Mouse (Mus musculus): ENCODE results near the gene Phgr1. TPM values are rescaled to one million over a fixed set of nuclear protein-coding genes. Genes with fewer than 3 reads are reported as not detected.

Phgr1 gene
- polyA plus RNA-seq, 1 experiment from 2014 or later = not detected

DNA sequence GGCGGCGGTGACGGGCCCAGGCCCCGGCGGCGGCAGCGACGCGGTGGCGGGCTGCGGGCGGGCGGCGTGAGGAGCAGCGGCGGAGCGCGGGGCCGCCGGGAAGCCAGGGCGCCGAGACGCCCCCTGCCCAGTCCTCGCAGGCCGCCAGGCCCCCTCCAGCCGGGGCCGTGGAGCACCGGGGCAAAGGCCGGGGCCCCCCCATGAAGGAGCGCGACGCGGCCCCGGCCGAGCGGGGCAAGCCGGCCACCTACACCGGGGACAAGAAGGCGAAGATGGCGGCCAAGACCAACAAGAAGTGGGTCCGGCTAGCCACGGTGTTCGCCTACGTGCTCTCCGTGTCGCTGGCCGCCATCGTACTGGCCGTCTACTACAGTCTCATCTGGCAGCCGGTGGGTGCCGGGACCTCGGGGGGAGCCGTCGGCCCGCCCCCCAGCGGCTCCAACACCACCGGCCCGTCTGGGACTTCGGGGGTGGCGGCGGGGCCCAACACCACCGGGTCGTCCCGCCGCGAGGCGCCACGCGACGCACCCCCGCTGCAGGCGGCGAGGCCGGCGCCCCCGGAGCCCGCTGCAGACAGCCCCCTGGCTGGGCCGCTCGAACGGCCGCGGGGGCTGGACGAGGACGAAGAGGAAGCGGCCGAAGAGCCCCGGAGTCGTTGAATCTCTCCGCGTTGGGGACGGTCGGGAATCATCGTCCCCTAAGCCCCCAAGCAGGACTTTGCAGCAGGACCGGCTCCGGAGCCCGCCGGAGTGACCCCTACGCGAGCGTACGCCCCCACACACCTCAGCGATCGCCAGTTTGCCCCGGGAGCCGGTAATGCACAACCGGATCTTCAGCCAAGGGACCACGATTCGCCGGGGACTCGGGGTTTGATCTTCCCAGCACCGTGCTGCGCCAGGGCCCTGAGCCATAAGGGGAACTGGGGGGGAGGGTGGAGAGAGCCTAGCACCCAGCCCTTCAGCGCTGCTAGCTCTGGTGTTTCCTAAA is 26.4 kb upstream of the Phgr1 start:
- peaks cover 14% of the 10 kb centered on the region for H3K4me1 ChIP-seq (ENCODE audit: control insufficient read depth, insufficient read depth, low read length)
- peak; percentile 58 for ATAC-seq (ENCODE audit: low FRiP score, low TSS enrichment)
- peak overlapping the region; percentile 84 for H3K4me3 ChIP-seq (ENCODE audit: low read length)
- peak overlapping the region; percentile 99 for H3K4me2 ChIP-seq (replicated peaks; ENCODE audit: low read depth, low read length)
- peaks cover 20% of the 10 kb centered on the region; the same call in 1 of the 2 replicates for H3K27me3 ChIP-seq (ENCODE audit: control insufficient read depth, insufficient read depth, low read length)
- H3K36me3 ChIP-seq (ENCODE audit: control insufficient read depth, insufficient read depth, low read length) = peaks cover 4% of the 10 kb centered on the region; the same call in 1 of the 2 replicates
- no peaks in the 10 kb centered on the region for H3K9me3 ChIP-seq (ENCODE audit: control insufficient read depth, low read length)
- no peak overlapping the region for H3K27ac ChIP-seq (ENCODE audit: low read depth, low read length)
- H3K9ac ChIP-seq (ENCODE audit: low read depth, low read length) = peak overlapping the region; percentile 87
- under 1% methylated on average over 83 of the region's 113 CpGs for WGBS

DNA sequence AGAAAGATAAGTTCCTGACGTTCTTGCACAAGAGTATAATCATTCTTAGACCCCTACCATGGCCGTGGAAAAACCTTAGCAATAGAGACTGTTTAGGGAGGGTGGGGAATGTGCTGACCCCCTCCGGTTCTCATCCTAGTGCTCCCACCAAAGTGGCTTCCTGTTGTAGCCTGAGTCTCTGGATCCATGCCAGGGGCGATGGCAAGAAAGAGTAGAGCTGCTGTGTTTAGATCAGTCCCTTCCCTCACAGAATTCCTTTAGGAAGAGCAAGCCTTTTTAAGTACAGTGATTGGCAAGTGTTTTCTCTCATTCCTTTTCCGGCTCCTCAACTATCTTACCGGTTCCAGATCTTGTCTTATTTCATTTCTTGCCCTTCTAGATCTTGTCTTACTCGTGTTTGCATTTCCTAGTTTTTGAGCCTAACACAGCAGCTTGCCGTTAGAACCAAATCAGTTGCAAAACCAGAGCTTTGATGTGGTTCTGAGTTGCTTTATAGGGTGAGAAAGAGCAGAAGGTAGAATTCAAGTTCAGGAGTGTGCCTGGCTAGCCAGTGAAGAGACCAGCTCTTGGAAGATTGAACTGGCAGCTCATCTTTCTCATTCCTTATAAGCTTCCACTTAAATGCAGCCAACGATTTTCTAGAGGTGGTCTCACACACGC is 25.1 kb upstream of the Phgr1 start:
- Histone ChIP-seq H3K4me3 (ENCODE audit: low read length) (peak overlapping the region; percentile 84), H3K9me3 (ENCODE audit: control insufficient read depth, low read length) (no peaks in the 10 kb centered on the region), H3K4me2 (replicated peaks; ENCODE audit: low read depth, low read length) (peak overlapping the region; percentile 99), H3K9ac (ENCODE audit: low read depth, low read length) (no peak overlapping the region; the same call in 1 of the 2 replicates), H3K27me3 (ENCODE audit: control insufficient read depth, insufficient read depth, low read length) (peaks cover 14% of the 10 kb centered on the region; the same call in 1 of the 2 replicates), H3K4me1 (ENCODE audit: control insufficient read depth, insufficient read depth, low read length) (peaks cover 18% of the 10 kb centered on the region), H3K36me3 (ENCODE audit: control insufficient read depth, insufficient read depth, low read length) (peaks cover 4% of the 10 kb centered on the region; the same call in 1 of the 2 replicates), H3K27ac (ENCODE audit: low read depth, low read length) (no peak overlapping the region)
- 37% methylated on average over 10 of the region's 10 CpGs for whole genome bisulfite sequencing
- no peak for ATAC-seq (ENCODE audit: low FRiP score, low TSS enrichment)

DNA sequence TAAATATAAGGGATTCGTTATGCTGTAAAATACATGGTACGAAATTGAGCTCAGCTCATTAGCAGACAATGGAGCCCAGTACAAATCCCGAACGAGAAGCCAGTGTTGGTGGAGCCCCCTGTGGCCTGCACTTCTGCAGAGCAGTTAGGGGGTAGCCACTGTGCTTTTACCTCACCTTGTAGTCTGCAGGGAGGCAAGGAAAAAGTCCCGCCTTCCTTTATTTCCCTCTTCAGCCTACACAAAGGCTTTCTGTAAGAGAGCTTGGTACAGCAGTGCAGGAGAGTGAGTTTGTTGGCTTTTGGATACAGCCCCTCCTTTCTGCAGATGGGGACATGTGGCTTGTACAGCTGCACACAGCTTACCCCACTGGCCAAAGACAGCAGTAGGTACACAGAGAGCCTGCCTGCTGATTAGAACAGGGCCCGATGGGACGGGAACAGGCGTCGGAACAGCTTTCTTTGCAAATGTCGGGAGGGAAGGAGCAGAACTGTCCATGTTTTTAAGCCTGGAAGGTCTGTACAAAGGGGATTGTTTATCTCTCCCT is 23.2 kb upstream of the Phgr1 start:
- peaks cover 18% of the 10 kb centered on the region for H3K4me1 ChIP-seq (ENCODE audit: control insufficient read depth, insufficient read depth, low read length)
- no peak overlapping the region for H3K27ac ChIP-seq (ENCODE audit: low read depth, low read length)
- H3K36me3 ChIP-seq (ENCODE audit: control insufficient read depth, insufficient read depth, low read length) = peaks cover 4% of the 10 kb centered on the region; the same call in 1 of the 2 replicates
- H3K4me3 ChIP-seq (ENCODE audit: low read length) = no peak overlapping the region
- H3K9me3 ChIP-seq (ENCODE audit: control insufficient read depth, low read length) = no peaks in the 10 kb centered on the region
- H3K27me3 ChIP-seq (ENCODE audit: control insufficient read depth, insufficient read depth, low read length) = peaks cover 7% of the 10 kb centered on the region; the same call in 1 of the 2 replicates
- no peak overlapping the region for H3K9ac ChIP-seq (ENCODE audit: low read depth, low read length)
- 67% methylated on average over 10 of the region's 10 CpGs for WGBS
- no peak overlapping the region for H3K4me2 ChIP-seq (replicated peaks; ENCODE audit: low read depth, low read length)
- no peak for ATAC-seq (ENCODE audit: low FRiP score, low TSS enrichment)

DNA sequence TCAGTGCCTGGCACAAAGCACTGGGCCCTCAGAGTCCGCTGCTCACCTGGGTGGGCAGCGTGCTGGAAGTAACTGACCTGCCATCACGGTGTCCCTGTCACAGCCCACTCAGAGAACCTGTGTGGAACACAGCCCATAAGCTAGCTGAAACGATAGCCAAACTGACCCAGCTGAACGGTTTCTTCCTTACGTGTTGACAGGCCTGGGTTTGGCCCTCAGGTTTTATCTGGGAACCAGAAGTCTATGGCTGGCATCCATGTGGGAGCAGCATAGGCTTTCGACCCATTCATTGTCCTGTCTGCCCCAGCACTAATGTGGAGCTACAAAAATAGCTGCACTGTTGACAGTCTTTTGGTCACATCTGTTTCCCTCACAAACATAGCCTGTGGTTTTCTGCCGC is 22.1 kb upstream of the Phgr1 start:
- Histone ChIP-seq H3K27ac (ENCODE audit: low read depth, low read length) (no peak overlapping the region), H3K4me3 (ENCODE audit: low read length) (no peak overlapping the region), H3K36me3 (ENCODE audit: control insufficient read depth, insufficient read depth, low read length) (peaks cover 4% of the 10 kb centered on the region; the same call in 1 of the 2 replicates), H3K9me3 (ENCODE audit: control insufficient read depth, low read length) (no peaks in the 10 kb centered on the region), H3K9ac (ENCODE audit: low read depth, low read length) (no peak overlapping the region), H3K4me1 (ENCODE audit: control insufficient read depth, insufficient read depth, low read length) (peaks cover 12% of the 10 kb centered on the region; the same call in 1 of the 2 replicates), H3K27me3 (ENCODE audit: control insufficient read depth, insufficient read depth, low read length) (0 out of 2 replicates have a peak, but pooled peaks cover 2% of the 10 kb centered on the region), H3K4me2 (replicated peaks; ENCODE audit: low read depth, low read length) (no peak overlapping the region)
- 83% methylated on average over 8 of the region's 8 CpGs for WGBS
- no peak for ATAC-seq (ENCODE audit: low FRiP score, low TSS enrichment)

DNA sequence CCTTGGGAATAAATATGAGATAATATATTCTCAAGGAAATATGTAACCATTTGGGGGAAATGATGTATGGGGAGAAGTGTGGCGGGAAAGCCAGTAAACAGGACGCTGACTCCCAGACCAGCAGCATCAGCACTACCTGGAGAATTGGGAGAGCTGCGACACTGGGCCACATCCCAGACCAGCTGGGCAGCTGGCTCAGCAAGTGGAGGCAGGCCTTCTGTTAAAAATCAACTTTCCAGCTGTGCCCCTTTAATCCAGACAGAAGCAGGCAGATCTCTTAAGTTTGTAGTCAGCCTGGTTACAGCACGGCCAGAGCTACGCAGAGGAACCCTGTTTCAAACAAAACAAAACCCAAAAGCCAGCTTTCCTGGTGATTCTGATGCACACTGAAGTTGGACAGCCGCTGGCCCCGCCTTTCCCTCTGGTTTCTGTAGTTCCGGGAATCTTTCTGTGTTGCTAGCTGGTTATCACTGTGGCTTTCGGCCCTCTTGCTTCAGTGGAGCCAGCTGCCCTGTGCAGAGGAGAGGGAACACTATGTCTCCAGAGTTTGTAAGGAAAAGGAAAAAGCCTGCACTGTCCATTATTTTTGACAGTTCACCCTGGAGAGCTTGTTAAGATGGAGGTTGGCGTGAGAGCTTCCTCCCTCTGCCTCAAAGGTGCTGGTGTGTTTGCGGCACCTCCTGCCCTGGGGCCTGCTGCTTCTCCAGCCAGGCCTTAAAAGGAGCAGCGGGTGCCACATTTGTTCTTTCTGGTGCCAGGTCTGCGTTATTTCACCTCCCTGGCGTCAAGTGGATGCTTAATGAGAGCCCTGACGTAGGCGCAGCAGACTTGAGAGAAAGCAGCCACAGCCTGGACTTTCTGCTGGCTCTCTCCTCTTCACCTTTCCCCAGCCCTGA is 20.4 kb upstream of the Phgr1 start:
- no peak overlapping the region for H3K4me3 ChIP-seq (ENCODE audit: low read length)
- no peak overlapping the region for H3K9ac ChIP-seq (ENCODE audit: low read depth, low read length)
- 64% methylated on average over 16 of the region's 16 CpGs for WGBS
- no peak overlapping the region for H3K4me2 ChIP-seq (replicated peaks; ENCODE audit: low read depth, low read length)
- H3K36me3 ChIP-seq (ENCODE audit: control insufficient read depth, insufficient read depth, low read length) = peaks cover 4% of the 10 kb centered on the region; the same call in 1 of the 2 replicates
- ATAC-seq (ENCODE audit: low FRiP score, low TSS enrichment) = no peak
- 0 out of 2 replicates have a peak, but pooled peaks cover 2% of the 10 kb centered on the region for H3K27me3 ChIP-seq (ENCODE audit: control insufficient read depth, insufficient read depth, low read length)
- H3K4me1 ChIP-seq (ENCODE audit: control insufficient read depth, insufficient read depth, low read length) = peaks cover 6% of the 10 kb centered on the region; the same call in 1 of the 2 replicates
- no peaks in the 10 kb centered on the region for H3K9me3 ChIP-seq (ENCODE audit: control insufficient read depth, low read length)
- H3K27ac ChIP-seq (ENCODE audit: low read depth, low read length) = no peak overlapping the region

DNA sequence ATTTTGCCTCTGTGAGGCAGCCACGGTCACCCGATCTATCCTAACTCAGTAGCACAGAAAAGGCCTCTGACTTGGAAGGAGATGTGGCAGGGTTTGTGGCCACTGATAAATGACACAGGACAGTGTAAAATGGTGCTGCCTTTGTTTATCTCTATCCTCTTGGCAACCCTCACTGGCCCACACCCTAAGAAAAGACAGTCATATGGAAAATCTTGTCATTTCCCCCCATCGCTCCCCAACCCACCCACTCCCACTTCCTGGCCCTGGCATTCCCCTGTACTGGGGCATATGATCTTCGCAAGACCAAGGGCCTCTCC is 19.8 kb upstream of the Phgr1 start:
- H3K4me2 ChIP-seq (replicated peaks; ENCODE audit: low read depth, low read length) = no peak overlapping the region
- WGBS = 52% methylated on average over 4 of the region's 4 CpGs
- no peak for ATAC-seq (ENCODE audit: low FRiP score, low TSS enrichment)
- no peak overlapping the region for H3K9ac ChIP-seq (ENCODE audit: low read depth, low read length)
- H3K4me3 ChIP-seq (ENCODE audit: low read length) = no peak overlapping the region
- no peak overlapping the region for H3K27ac ChIP-seq (ENCODE audit: low read depth, low read length)
- H3K4me1 ChIP-seq (ENCODE audit: control insufficient read depth, insufficient read depth, low read length) = 0 out of 2 replicates have a peak, but pooled peaks cover 4% of the 10 kb centered on the region
- H3K36me3 ChIP-seq (ENCODE audit: control insufficient read depth, insufficient read depth, low read length) = peaks cover 4% of the 10 kb centered on the region; the same call in 1 of the 2 replicates
- no peaks in the 10 kb centered on the region for H3K9me3 ChIP-seq (ENCODE audit: control insufficient read depth, low read length)
- H3K27me3 ChIP-seq (ENCODE audit: control insufficient read depth, insufficient read depth, low read length) = peaks cover 4% of the 10 kb centered on the region; the same call in 1 of the 2 replicates

DNA sequence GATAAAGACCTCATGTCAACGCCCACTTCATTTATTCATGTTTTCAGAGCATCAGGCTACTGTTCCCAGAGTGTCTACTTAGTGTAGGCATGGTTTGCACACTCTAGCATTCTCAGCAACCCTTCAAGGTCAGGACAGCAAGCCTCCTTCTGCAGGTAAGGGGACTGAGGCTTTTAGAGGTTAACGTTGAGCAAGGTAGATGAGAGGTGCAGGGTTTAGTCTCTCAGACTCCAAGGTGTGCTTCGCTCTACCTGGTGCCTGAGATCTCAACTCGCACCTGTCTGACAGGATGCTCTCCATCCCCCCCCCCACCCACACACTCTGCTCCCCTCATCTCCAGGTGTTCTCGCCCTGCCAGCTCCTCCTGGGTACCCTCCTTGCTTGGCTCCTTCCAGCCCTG is 18.4 kb upstream of the Phgr1 start:
- Histone ChIP-seq H3K9ac (ENCODE audit: low read depth, low read length) (no peak overlapping the region), H3K4me1 (ENCODE audit: control insufficient read depth, insufficient read depth, low read length) (0 out of 2 replicates have a peak, but pooled peaks cover 4% of the 10 kb centered on the region), H3K27ac (ENCODE audit: low read depth, low read length) (no peak overlapping the region), H3K27me3 (ENCODE audit: control insufficient read depth, insufficient read depth, low read length) (peaks cover 5% of the 10 kb centered on the region; the same call in 1 of the 2 replicates), H3K36me3 (ENCODE audit: control insufficient read depth, insufficient read depth, low read length) (peaks cover 4% of the 10 kb centered on the region; the same call in 1 of the 2 replicates), H3K4me2 (replicated peaks; ENCODE audit: low read depth, low read length) (no peak overlapping the region), H3K4me3 (ENCODE audit: low read length) (no peak overlapping the region), H3K9me3 (ENCODE audit: control insufficient read depth, low read length) (no peaks in the 10 kb centered on the region)
- WGBS = 89% methylated on average over 5 of the region's 5 CpGs
- ATAC-seq (ENCODE audit: low FRiP score, low TSS enrichment) = no peak

DNA sequence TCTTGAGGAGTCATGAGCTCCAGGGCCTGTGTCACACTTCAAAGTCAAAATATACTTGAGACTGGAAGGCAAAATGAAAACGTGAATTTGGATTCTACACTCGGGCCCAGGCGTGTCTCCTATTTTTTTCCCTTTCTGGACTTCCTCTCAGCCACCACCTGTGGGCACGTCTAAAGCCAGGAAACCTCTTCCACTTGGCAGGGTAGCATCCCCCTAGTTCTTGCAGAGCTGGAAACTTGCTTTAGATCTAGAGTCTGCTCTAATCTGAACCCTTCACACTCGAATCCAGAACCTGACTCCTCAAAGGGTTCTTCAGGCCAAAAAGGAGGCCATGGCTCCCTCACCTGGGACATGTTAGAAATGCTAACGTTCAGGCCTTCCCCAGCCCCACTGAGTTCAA is 17.2 kb upstream of the Phgr1 start:
- Histone ChIP-seq H3K36me3 (ENCODE audit: control insufficient read depth, insufficient read depth, low read length) (no peaks in the 10 kb centered on the region), H3K27me3 (ENCODE audit: control insufficient read depth, insufficient read depth, low read length) (peaks cover 5% of the 10 kb centered on the region; the same call in 1 of the 2 replicates), H3K4me1 (ENCODE audit: control insufficient read depth, insufficient read depth, low read length) (0 out of 2 replicates have a peak, but pooled peaks cover 4% of the 10 kb centered on the region), H3K27ac (ENCODE audit: low read depth, low read length) (no peak overlapping the region), H3K9me3 (ENCODE audit: control insufficient read depth, low read length) (no peaks in the 10 kb centered on the region), H3K9ac (ENCODE audit: low read depth, low read length) (no peak overlapping the region), H3K4me3 (ENCODE audit: low read length) (no peak overlapping the region), H3K4me2 (replicated peaks; ENCODE audit: low read depth, low read length) (no peak overlapping the region)
- 87% methylated on average over 6 of the region's 6 CpGs for WGBS
- ATAC-seq (ENCODE audit: low FRiP score, low TSS enrichment) = no peak
